Mouse (Mus musculus) MEL (cell line): ENCODE measurements around the gene Mrpl22. TPM values are rescaled to one million over a fixed set of nuclear protein-coding genes. Genes with fewer than 3 reads are reported as not detected.

Source experiments
- DNase-seq: peaks from one replicate; pipeline ENCODE4 v3.0.0; 2011; ENCODE audit warnings: low read depth, low spot score
- H3K27ac ChIP-seq: 2 replicates; pipeline ENCODE4 v1.5.1; 2012; ENCODE audit warnings: low read depth, mild to moderate bottlenecking, control low read depth, low read length, moderate library complexity; ENCODE audit not compliant: control insufficient read depth
- H3K27me3 ChIP-seq, 2 experiments: fragments of 150-350 bp in 1 of 2; sonication (generic) in 1 of 2; 2 replicates each; pipeline ENCODE4 v1.6.1; 2012; ENCODE audit warnings: low read length in 2 of 2, mild to moderate bottlenecking in 2 of 2, improper control_type of control experiment in 1 of 2, moderate library complexity in 1 of 2; ENCODE audit not compliant: insufficient read depth in 2 of 2, control insufficient read depth in 1 of 2
- H3K36me3 ChIP-seq, 2 experiments: 2 replicates each; pipeline ENCODE4 v1.6.1; 2012 to 2014; ENCODE audit warnings: low read length in 2 of 2, improper control_type of control experiment in 1 of 2, inconsistent platforms in 1 of 2, mild to moderate bottlenecking in 1 of 2; ENCODE audit not compliant: insufficient read depth in 2 of 2, control insufficient read depth in 1 of 2
- H3K4me1 ChIP-seq, 2 experiments: fragments of 150-350 bp in 1 of 2; sonication (generic) in 1 of 2; 2 replicates each; pipeline ENCODE4 v1.6.1; 2012; ENCODE audit warnings: low read length in 2 of 2, improper control_type of control experiment in 1 of 2, mild to moderate bottlenecking in 1 of 2; ENCODE audit not compliant: insufficient read depth in 2 of 2, control insufficient read depth in 1 of 2
- H3K4me3 ChIP-seq, 2 experiments: fragments of 150-350 bp in 1 of 2; sonication (generic) in 1 of 2; 2 replicates each; pipeline ENCODE4 v1.5.1; 2012; ENCODE audit warnings: low read depth in 2 of 2, low read length in 2 of 2, mild to moderate bottlenecking in 2 of 2, moderate library complexity in 2 of 2, control low read depth in 1 of 2, improper control_type of control experiment in 1 of 2; ENCODE audit not compliant: control insufficient read depth in 1 of 2, insufficient read depth in 1 of 2
- H3K79me2 ChIP-seq: 2 replicates; pipeline ENCODE4 v1.6.1; 2012; ENCODE audit warnings: mild to moderate bottlenecking, low read length, moderate library complexity; ENCODE audit not compliant: control insufficient read depth, poor library complexity, insufficient read depth
- H3K9ac ChIP-seq: 2 replicates; pipeline ENCODE4 v1.6.1; 2012; ENCODE audit warnings: low read depth, mild to moderate bottlenecking, control low read depth, low read length, moderate library complexity; ENCODE audit not compliant: control insufficient read depth, poor library complexity, severe bottlenecking
- H3K9me3 ChIP-seq: fragments of 150-350 bp; sonication (generic); replicated peaks from 2 replicates; pipeline ENCODE4 v1.6.1; 2012; ENCODE audit warnings: mild to moderate bottlenecking, low read length, improper control_type of control experiment, moderate library complexity; ENCODE audit not compliant: insufficient read depth
- CHD1 ChIP-seq: IDR thresholded peaks from 2 replicates; pipeline ENCODE4 v1.6.1; 2012; ENCODE audit warnings: low read depth, mild to moderate bottlenecking, inconsistent platforms, low read length, improper control_type of control experiment
- CTCF ChIP-seq, 3 experiments: IDR thresholded peaks in 2 of 3; conservative IDR thresholded peaks in 1 of 3; 2 replicates each; pipeline ENCODE4 v1.5.1; 2011 to 2012; ENCODE audit warnings: low read length in 3 of 3, low read depth in 2 of 3, mild to moderate bottlenecking in 2 of 3, improper control_type of control experiment in 1 of 3, inconsistent platforms in 1 of 3, mixed read lengths in 1 of 3, moderate library complexity in 1 of 3; ENCODE audit not compliant: control insufficient read depth in 1 of 3, insufficient read depth in 1 of 3, poor library complexity in 1 of 3, severe bottlenecking in 1 of 3
- ETS1 ChIP-seq: IDR thresholded peaks from 2 replicates; pipeline ENCODE4 v1.6.1; 2012; ENCODE audit warnings: low read depth, mild to moderate bottlenecking, inconsistent platforms, low read length, improper control_type of control experiment, moderate library complexity
- GABPA ChIP-seq: IDR thresholded peaks from 2 replicates; pipeline ENCODE4 v1.6.1; 2012; ENCODE audit warnings: low read depth, mild to moderate bottlenecking, inconsistent platforms, low read length, improper control_type of control experiment, moderate library complexity
- GATA1 ChIP-seq: IDR thresholded peaks from 2 replicates; pipeline ENCODE4 v1.6.1; 2011; ENCODE audit warnings: low read depth, low read length, improper control_type of control experiment
- JUND ChIP-seq: IDR thresholded peaks from 2 replicates; pipeline ENCODE4 v1.6.1; 2011; ENCODE audit warnings: low read depth, mild to moderate bottlenecking, improper control_type of control experiment, low read length
- MAX ChIP-seq: IDR thresholded peaks from 2 replicates; pipeline ENCODE4 v1.6.1; 2011; ENCODE audit warnings: low read length, improper control_type of control experiment
- MEF2A ChIP-seq: IDR thresholded peaks from 2 replicates; pipeline ENCODE4 v1.6.1; 2014; ENCODE audit warnings: low read depth, mild to moderate bottlenecking, inconsistent platforms, low read length, improper control_type of control experiment; ENCODE audit not compliant: poor library complexity, insufficient replicate concordance, severe bottlenecking; ENCODE audit errors: extremely low read depth
- MXI1 ChIP-seq: IDR thresholded peaks from 2 replicates; pipeline ENCODE4 v1.6.1; 2011; ENCODE audit warnings: mild to moderate bottlenecking, low read depth, low read length, improper control_type of control experiment
- MYB ChIP-seq: IDR thresholded peaks from 2 replicates; pipeline ENCODE4 v1.6.1; 2011; ENCODE audit warnings: mild to moderate bottlenecking, low read depth, low read length, improper control_type of control experiment
- MYC ChIP-seq: IDR thresholded peaks from 2 replicates; pipeline ENCODE4 v1.6.1; 2011; ENCODE audit warnings: low read depth, mild to moderate bottlenecking, low read length, improper control_type of control experiment, moderate library complexity
- POLR2A ChIP-seq, 2 experiments: IDR thresholded peaks; 2 replicates each; pipeline ENCODE4 v1.6.1; 2011 to 2012; ENCODE audit warnings: low read length in 2 of 2, mild to moderate bottlenecking in 2 of 2, control low read depth in 1 of 2, improper control_type of control experiment in 1 of 2, low read depth in 1 of 2, moderate library complexity in 1 of 2; ENCODE audit not compliant: control insufficient read depth in 1 of 2, insufficient read depth in 1 of 2, poor library complexity in 1 of 2
- POLR2AphosphoS2 ChIP-seq: IDR thresholded peaks from 2 replicates; pipeline ENCODE4 v1.6.1; 2011; ENCODE audit warnings: low read length, improper control_type of control experiment
- RAD21 ChIP-seq: IDR thresholded peaks from 2 replicates; pipeline ENCODE4 v1.6.1; 2011; ENCODE audit warnings: mild to moderate bottlenecking, low read depth, low read length, improper control_type of control experiment
- TAL1 ChIP-seq: IDR thresholded peaks from 2 replicates; pipeline ENCODE4 v1.6.1; 2012; ENCODE audit warnings: mild to moderate bottlenecking, inconsistent platforms, low read length, moderate library complexity, mixed read lengths
- TBP ChIP-seq: IDR thresholded peaks from 2 replicates; pipeline ENCODE4 v1.8.0; 2011; ENCODE audit warnings: low read depth, low read length, improper control_type of control experiment
- polyA plus RNA-seq, 2 experiments: library from polyadenylated mRNA; stranded (reverse) in 1 of 2; unstranded in 1 of 2; fragments of >175 nt in 1 of 2; fragments of >200 nt in 1 of 2; gene quantifications; 2 replicates each; pipeline versions ENCODE4 v1.2.1 to v1.2.4; 2012; ENCODE audit warnings: low replicate concordance in 2 of 2, low read depth in 1 of 2; ENCODE audit not compliant: insufficient read length in 2 of 2, insufficient read depth in 1 of 2, missing spikeins in 1 of 2
- total RNA-seq: library from RNA; depleted of rRNA; stranded (reverse); fragments of 300-350 nt; gene quantifications from 2 replicates; pipeline ENCODE4 v1.2.3, GENCODE M21; 2012

Mrpl22 gene
- total and polyA plus RNA-seq, 3 experiments: 144 to 187 TPM; not detected in 1

DNA sequence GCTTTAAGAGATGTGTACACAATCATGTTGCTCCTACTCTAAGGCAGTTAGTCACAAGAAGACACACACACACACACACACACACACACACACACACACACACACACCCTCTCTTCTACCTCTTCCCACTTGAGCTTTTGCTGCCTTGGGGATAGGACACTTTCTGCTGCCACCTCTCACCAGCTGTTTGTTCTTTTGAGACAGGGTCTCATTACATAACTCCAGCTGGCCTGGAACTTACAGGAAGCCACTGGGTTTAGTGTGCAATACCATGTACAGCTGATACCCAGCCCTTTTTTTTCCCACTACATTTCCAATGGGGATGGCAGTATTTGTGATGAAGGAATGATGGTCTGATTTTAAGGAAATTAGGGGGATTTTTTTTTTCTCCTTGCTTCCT, 36.2 kb upstream of the Mrpl22 start:
- no peak overlapping the region for H3K4me3 ChIP-seq
- no peaks in the 10 kb centered on the region for H3K27me3 ChIP-seq
- H3K27ac ChIP-seq: no peak overlapping the region
- H3K36me3 ChIP-seq: peaks cover 0 to 36% of the 10 kb centered on the region in 2 experiments; a peak in 2 of 4 replicates
- H3K79me2 ChIP-seq: no peaks in the 10 kb centered on the region
- no peak for TF ChIP-seq CTCF (IDR thresholded peaks at IDR 0.05 in 2 of 3, conservative IDR thresholded peaks at IDR 0.05 in 1 of 3; ENCODE audit: control insufficient read depth in 1 of 3, insufficient read depth in 1 of 3, low read depth in 2 of 3, low read length in 3 of 3, poor library complexity in 1 of 3, severe bottlenecking in 1 of 3)
- no peak for TF ChIP-seq CHD1
- TF ChIP-seq MYB: no peak
- TF ChIP-seq GABPA: no peak
- no peak for TF ChIP-seq POLR2AphosphoS2
- no peak for TF ChIP-seq JUND
- no peak for TF ChIP-seq POLR2A (IDR thresholded peaks at IDR 0.05; ENCODE audit: control insufficient read depth in 1 of 2, insufficient read depth in 1 of 2, low read depth in 1 of 2, low read length in 2 of 2, poor library complexity in 1 of 2)
- no peaks in the 10 kb centered on the region for H3K9me3 ChIP-seq
- no peak overlapping the region for H3K9ac ChIP-seq
- no peaks in the 10 kb centered on the region for H3K4me1 ChIP-seq
- no peak for DNase-seq

DNA sequence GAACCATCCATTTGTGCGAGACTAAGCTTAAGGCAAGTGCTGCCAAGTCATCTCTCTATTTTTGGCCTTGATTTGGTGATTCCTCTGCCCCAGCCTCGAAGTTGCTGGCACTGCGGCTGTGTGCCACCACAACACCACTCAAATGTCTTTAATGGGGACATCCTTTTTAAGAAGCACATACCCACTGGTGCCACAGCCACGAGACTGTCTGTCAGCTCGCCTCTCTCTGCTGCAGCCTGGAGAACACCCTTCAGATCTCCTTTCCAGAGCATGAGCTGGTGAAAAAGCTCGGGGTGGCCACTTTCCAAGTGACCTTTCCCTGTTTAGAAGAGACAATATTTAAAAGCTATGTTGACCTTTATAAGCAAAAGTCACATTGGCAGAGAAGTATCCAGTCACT, 34.8 kb upstream of the Mrpl22 start:
- H3K27ac ChIP-seq: no peak overlapping the region
- DNase-seq: no peak
- TF ChIP-seq TBP (no peak), TAL1 (no peak), MXI1 (no peak), GATA1 (no peak), ETS1 (no peak), RAD21 (no peak), MYC (no peak), MEF2A (no peak), MAX (no peak)
- H3K79me2 ChIP-seq: no peaks in the 10 kb centered on the region
- no peaks in the 10 kb centered on the region for H3K9me3 ChIP-seq
- H3K4me1 ChIP-seq: no peaks in the 10 kb centered on the region
- no peak overlapping the region for H3K9ac ChIP-seq
- no peak overlapping the region for H3K4me3 ChIP-seq
- H3K36me3 ChIP-seq: peaks cover 0 to 31% of the 10 kb centered on the region in 2 experiments; a peak in 2 of 4 replicates
- no peaks in the 10 kb centered on the region for H3K27me3 ChIP-seq

DNA sequence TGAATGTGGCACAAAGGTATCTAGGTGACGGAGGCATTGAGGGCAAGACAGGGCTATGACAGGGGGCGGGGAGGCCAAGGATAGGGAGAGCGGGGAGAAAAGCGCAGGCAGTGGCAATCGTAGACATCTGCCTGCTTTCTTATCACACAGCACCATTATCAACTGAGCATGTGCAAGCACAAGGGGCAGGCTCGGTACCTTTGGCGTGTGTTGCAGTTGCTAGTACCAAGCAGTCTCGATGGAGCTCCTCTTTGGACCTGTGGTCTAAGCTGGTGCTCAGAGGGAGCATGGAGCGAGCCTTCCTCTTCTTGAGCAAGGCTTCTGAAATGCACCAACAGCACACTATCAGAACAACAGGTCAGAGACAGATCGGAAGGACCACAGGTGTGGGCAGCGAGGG, 32.6 kb upstream of the Mrpl22 start:
- no peak for DNase-seq
- Histone ChIP-seq H3K4me1 (no peaks in the 10 kb centered on the region), H3K27ac (no peak overlapping the region), H3K9me3 (no peaks in the 10 kb centered on the region), H3K36me3 (peaks cover 0 to 26% of the 10 kb centered on the region in 2 experiments; a peak in 2 of 4 replicates), H3K9ac (no peak overlapping the region), H3K27me3 (no peaks in the 10 kb centered on the region), H3K4me3 (no peak overlapping the region), H3K79me2 (no peaks in the 10 kb centered on the region)
- no peak for TF ChIP-seq GATA1
